In genomic region chr15:51289916-51290315, GRCm38 (mm10) we compare ENCODE assay signal across 18 mouse cellular contexts.
DNase-seq lines count a peak whose midpoint lies in the region; ATAC-seq and TF ChIP-seq lines count a peak whose summit lies in the region.
"Had no signal": no experiment of that assay in that cellular context is flagged by ENCODE, and none has a peak within 500 bp of the region (broad histone marks: within the 10 kb centered on the region; RNA-seq: fewer than 3 reads in every experiment).

No protein-coding gene starts in this region.

- H3K4me1 ChIP-seq in limb, embryonic 13.5 days, result 0 out of 2 replicates have a peak, but pooled peaks cover 2% of the 10 kb centered on the region
- H3K4me1 ChIP-seq in limb, embryonic 10.5 days, result peaks cover 7% of the 10 kb centered on the region; the same call in 1 of the 2 replicates
- H3K4me1 ChIP-seq in heart, embryonic 10.5 days, result no peaks in the 10 kb centered on the region
- H3K4me1 ChIP-seq in stomach, postnatal 0 days (replicated peaks; ENCODE audit: control insufficient read depth, insufficient read depth), result no peaks in the 10 kb centered on the region
- H3K4me1 ChIP-seq: hindbrain, embryonic 12.5 days; limb, embryonic 12.5 days; liver, embryonic 15.5 days had no signal

- no peak for ATAC-seq in limb, embryonic 13.5 days (ENCODE audit: low FRiP score, low read depth)
- no peak for ATAC-seq in stomach, postnatal 0 days (ENCODE audit: low FRiP score, low TSS enrichment)
- no peak for ATAC-seq in activated CD4-positive, CD25-positive, alpha-beta regulatory T cell, adult 4 months
- ATAC-seq: inflammation-experienced regulatory T-cells, adult 6 months had no signal

- no peak for DNase-seq in limb, embryonic 10.5 days (ENCODE audit: low spot score)
- DNase-seq in heart, embryonic 10.5 days (ENCODE audit: low spot score), result no peak
- peak; percentile 5 to 10 for DNase-seq in heart, postnatal 10 days
- no peak for DNase-seq in stomach, postnatal 0 days (ENCODE audit: low spot score)
- DNase-seq in right cerebral cortex, adult 2 months (ENCODE audit: low spot score in 2 of 2), result no peak
- DNase-seq in layer of hippocampus, adult 8-10 months (ENCODE audit: low spot score in 2 of 2), result no peak
- DNase-seq: adrenal gland, postnatal 10 days; cerebellum, adult 11-12 months; gastrocnemius, postnatal 25 days; thymus, adult 18-20 months had no signal

- peak overlapping the region; percentile 17; the same call in 1 of the 2 replicates for H3K4me2 ChIP-seq in limb, embryonic 13.5 days (replicated peaks)
- peak overlapping the region; percentile 27; the same call in 1 of the 2 replicates for H3K4me2 ChIP-seq in stomach, postnatal 0 days (replicated peaks; ENCODE audit: low read depth)
- H3K4me2 ChIP-seq: forebrain, embryonic 12.5 days; hindbrain, embryonic 12.5 days; limb, embryonic 12.5 days; liver, embryonic 15.5 days had no signal

- 62% methylated on average over 9 of the region's 9 CpGs for WGBS in limb, embryonic 13.5 days
- WGBS in limb, embryonic 10.5 days, result 76% methylated on average over 9 of the region's 9 CpGs
- WGBS in heart, embryonic 10.5 days, result 37% methylated on average over 9 of the region's 9 CpGs
- 49% methylated on average over 9 of the region's 9 CpGs for WGBS in stomach, postnatal 0 days

- TF ChIP-seq CTCF in stomach, postnatal 0 days (IDR thresholded peaks at IDR 0.05; ENCODE audit: low read depth), result no peak

- H3K9ac ChIP-seq in limb, embryonic 13.5 days, result no peak overlapping the region
- no peak overlapping the region for H3K9ac ChIP-seq in stomach, postnatal 0 days (ENCODE audit: low read length)
- H3K9ac ChIP-seq: forebrain, embryonic 12.5 days; hindbrain, embryonic 12.5 days; limb, embryonic 12.5 days; liver, embryonic 15.5 days had no signal

- H3K27ac ChIP-seq in limb, embryonic 13.5 days, result no peak overlapping the region
- H3K27ac ChIP-seq in limb, embryonic 10.5 days, result no peak overlapping the region
- H3K27ac ChIP-seq in heart, embryonic 10.5 days, result no peak overlapping the region
- H3K27ac ChIP-seq in stomach, postnatal 0 days (replicated peaks), result no peak overlapping the region
- H3K27ac ChIP-seq: forebrain, embryonic 12.5 days; hindbrain, embryonic 12.5 days; kidney, postnatal 0 days; limb, embryonic 12.5 days; liver, embryonic 15.5 days had no signal

- no peak overlapping the region for H3K4me3 ChIP-seq in limb, embryonic 13.5 days
- no peak overlapping the region for H3K4me3 ChIP-seq in limb, embryonic 10.5 days
- H3K4me3 ChIP-seq in heart, embryonic 10.5 days, result peak overlapping the region; percentile 22; the same call in 1 of the 2 replicates
- no peak overlapping the region for H3K4me3 ChIP-seq in stomach, postnatal 0 days (ENCODE audit: low read depth, low read length)
- H3K4me3 ChIP-seq: forebrain, embryonic 12.5 days; hindbrain, embryonic 12.5 days; limb, embryonic 12.5 days; liver, embryonic 15.5 days had no signal

- intact Hi-C loops in heart, postnatal 10 days (cut with DNase I), result no loop called here

- H3K27me3 ChIP-seq in limb, embryonic 13.5 days, result no peaks in the 10 kb centered on the region
- no peaks in the 10 kb centered on the region for H3K27me3 ChIP-seq in limb, embryonic 10.5 days (ENCODE audit: low read depth, poor library complexity, severe bottlenecking)
- no peaks in the 10 kb centered on the region for H3K27me3 ChIP-seq in heart, embryonic 10.5 days (ENCODE audit: insufficient read depth, poor library complexity, severe bottlenecking)
- no peaks in the 10 kb centered on the region for H3K27me3 ChIP-seq in stomach, postnatal 0 days (ENCODE audit: control insufficient read depth, insufficient read depth, low read length)
- H3K27me3 ChIP-seq: forebrain, embryonic 12.5 days; hindbrain, embryonic 12.5 days; limb, embryonic 12.5 days; liver, embryonic 15.5 days had no signal

- no peak for TF ChIP-seq EP300 in stomach, postnatal 0 days (optimal IDR thresholded peaks at IDR 0.05)

- H3K9me3 ChIP-seq in limb, embryonic 13.5 days, result no peaks in the 10 kb centered on the region
- H3K9me3 ChIP-seq in limb, embryonic 10.5 days (replicated peaks), result no peaks in the 10 kb centered on the region
- no peaks in the 10 kb centered on the region for H3K9me3 ChIP-seq in heart, embryonic 10.5 days
- no peaks in the 10 kb centered on the region for H3K9me3 ChIP-seq in stomach, postnatal 0 days (ENCODE audit: control insufficient read depth, low read length)
- H3K9me3 ChIP-seq: forebrain, embryonic 12.5 days; hindbrain, embryonic 12.5 days; limb, embryonic 12.5 days; liver, embryonic 15.5 days had no signal

- H3K36me3 ChIP-seq in limb, embryonic 13.5 days, result no peaks in the 10 kb centered on the region
- H3K36me3 ChIP-seq in limb, embryonic 10.5 days, result no peaks in the 10 kb centered on the region
- H3K36me3 ChIP-seq in heart, embryonic 10.5 days, result no peaks in the 10 kb centered on the region
- H3K36me3 ChIP-seq in stomach, postnatal 0 days (ENCODE audit: control insufficient read depth, insufficient read depth, low read length), result no peaks in the 10 kb centered on the region
- H3K36me3 ChIP-seq: forebrain, embryonic 12.5 days; hindbrain, embryonic 12.5 days; limb, embryonic 12.5 days; liver, embryonic 15.5 days had no signal

Comparison
In these comparisons a context has a peak if more than half of its experiments do, and no peak if none do; other contexts are left out.
1. DNase-seq: peak in heart, postnatal 10 days (2 of 2); none in limb, embryonic 10.5 days (single experiment), heart, embryonic 10.5 days (single experiment), stomach, postnatal 0 days (single experiment), right cerebral cortex, adult 2 months (0 of 2) and layer of hippocampus, adult 8-10 months (0 of 2).